Mouse (Mus musculus) midbrain, embryonic 16.5 days (tissue): Measurements from ENCODE around the gene Ube2h. TPM values are rescaled to one million over a fixed set of nuclear protein-coding genes. Genes with fewer than 3 reads are reported as not detected.
"Not testable (repeated sequence)": the region's sequence is repeated elsewhere in the genome, so short reads cannot be mapped to it uniquely, and the experiment has no call there.

Experiments used
- ATAC-seq: fragments of 200-750 bp; cut with Nextera tagmentation; 2 replicates; pipeline ENCODE4 v1.8.0; 2017; ENCODE audit warnings: moderate TSS enrichment
- H3K27ac ChIP-seq: fragments of 300-500 bp; sonication (generic); 2 replicates; pipeline ENCODE4 v1.5.1; 2014; ENCODE audit warnings: mild to moderate bottlenecking, low read length, mixed read lengths
- H3K27me3 ChIP-seq: fragments of 300-500 bp; sonication (generic); 2 replicates; pipeline ENCODE4 v1.6.1; 2014; ENCODE audit warnings: low read depth, low read length, mixed read lengths; ENCODE audit not compliant: control insufficient read depth, insufficient read depth
- H3K36me3 ChIP-seq: fragments of 300-500 bp; sonication (generic); 2 replicates; pipeline ENCODE4 v1.6.1; 2014; ENCODE audit warnings: mild to moderate bottlenecking, low read length, moderate library complexity, mixed read lengths; ENCODE audit not compliant: control insufficient read depth, insufficient read depth
- H3K4me1 ChIP-seq: fragments of 300-500 bp; sonication (generic); 2 replicates; pipeline ENCODE4 v1.6.1; 2014; ENCODE audit warnings: mild to moderate bottlenecking, low read length, mixed read lengths; ENCODE audit not compliant: control insufficient read depth, insufficient read depth
- H3K4me2 ChIP-seq: fragments of 300-500 bp; sonication (generic); 2 replicates; pipeline ENCODE4 v1.6.1; 2014; ENCODE audit warnings: mild to moderate bottlenecking, low read length, mixed read lengths
- H3K4me3 ChIP-seq: fragments of 300-500 bp; sonication (generic); 2 replicates; pipeline ENCODE4 v1.5.1; 2014; ENCODE audit warnings: low read depth, mild to moderate bottlenecking, low read length, moderate library complexity, mixed read lengths
- H3K9ac ChIP-seq: fragments of 300-500 bp; sonication (generic); 2 replicates; pipeline ENCODE4 v1.6.1; 2014; ENCODE audit warnings: low read depth, low read length, mixed read lengths
- H3K9me3 ChIP-seq: fragments of 300-500 bp; sonication (generic); replicated peaks from 2 replicates; pipeline ENCODE4 v1.6.1; 2014; ENCODE audit warnings: mild to moderate bottlenecking, low read length, mixed read lengths; ENCODE audit not compliant: control insufficient read depth, poor library complexity, severe bottlenecking
- WGBS: fragments of 180-500 bp; shearing (Covaris S2); extraction: QIAGEN DNeasy Blood & Tissue Kit; methylation state at CpG from one replicate; pipeline ENCODE4 v1.1.7; 2014; 5-methylcytosine and 5-hydroxymethylcytosine counted together
- polyA plus RNA-seq: library from polyadenylated mRNA; unstranded; fragments of >200 nt; fragmentation: Nextera tagmentation; extraction: Ambion mirVana; gene quantifications from 2 replicates; pipeline ENCODE4 v1.2.1, GENCODE M21; 2015

Ube2h gene
- polyA plus RNA-seq, 1 experiment from 2014 or later, result 57.0 TPM

GRCm38 (mm10) chr6:30208844-30209243 is 95.5 kb downstream of the Ube2h start:
- H3K27ac ChIP-seq, result no peak overlapping the region
- H3K9ac ChIP-seq, result no peak overlapping the region
- no peaks in the 10 kb centered on the region for H3K4me1 ChIP-seq
- H3K27me3 ChIP-seq, result no peaks in the 10 kb centered on the region
- no peak overlapping the region for H3K4me3 ChIP-seq
- no peaks in the 10 kb centered on the region for H3K36me3 ChIP-seq
- H3K4me2 ChIP-seq, result no peak overlapping the region
- 26% methylated on average over 4 of the region's 4 CpGs for WGBS
- no peak for ATAC-seq
- H3K9me3 ChIP-seq, result no peaks in the 10 kb centered on the region

- Histone ChIP-seq H3K36me3 (no peaks in the 10 kb centered on the region), H3K4me3 (peak overlapping the region; percentile 29), H3K9ac (peak overlapping the region; percentile 39; the same call in 1 of the 2 replicates), H3K4me2 (peak overlapping the region; percentile 56), H3K4me1 (no peaks in the 10 kb centered on the region), H3K9me3 (no peaks in the 10 kb centered on the region), H3K27me3 (no peaks in the 10 kb centered on the region), H3K27ac (no peak overlapping the region)
- 6% methylated on average over 25 of the region's 30 CpGs for WGBS
- peak; percentile 75 for ATAC-seq
Measured at GRCm38 (mm10) chr6:30205587-30206202, 98.6 kb downstream of the Ube2h start.

GRCm38 (mm10) chr6:30205180-30205538 is 99.2 kb downstream of the Ube2h start:
- H3K9me3 ChIP-seq, H3K4me3 ChIP-seq, H3K4me2 ChIP-seq, H3K9ac ChIP-seq, H3K27ac ChIP-seq, H3K27me3 ChIP-seq, H3K4me1 ChIP-seq, ATAC-seq, H3K36me3 ChIP-seq: not testable (repeated sequence)
- WGBS, result 88% methylated on average over 5 of the region's 6 CpGs

- Histone ChIP-seq H3K9ac (no peak overlapping the region), H3K4me2 (no peak overlapping the region)
- no peak for ATAC-seq
Measured at GRCm38 (mm10) chr6:30204383-30205179, 99.8 kb downstream of the Ube2h start.

GRCm38 (mm10) chr6:30196143-30196542 is 108.2 kb downstream of the Ube2h start:
- H3K27ac ChIP-seq, result no peak overlapping the region
- no peak overlapping the region for H3K4me2 ChIP-seq
- H3K4me3 ChIP-seq, result no peak overlapping the region
- no peaks in the 10 kb centered on the region for H3K36me3 ChIP-seq
- H3K9ac ChIP-seq, result no peak overlapping the region
- 78% methylated on average over 8 of the region's 8 CpGs for WGBS
- H3K4me1 ChIP-seq, result no peaks in the 10 kb centered on the region
- no peaks in the 10 kb centered on the region for H3K9me3 ChIP-seq
- H3K27me3 ChIP-seq, result no peaks in the 10 kb centered on the region
- no peak for ATAC-seq

More at GRCm38 (mm10) chr6:30204383-30205179, 99.8 kb downstream of the Ube2h start:
- WGBS, result 42% methylated on average over 20 of the region's 20 CpGs
- no peaks in the 10 kb centered on the region for H3K9me3 ChIP-seq
- H3K4me3 ChIP-seq, result no peak overlapping the region
- H3K27me3 ChIP-seq, result no peaks in the 10 kb centered on the region
- H3K36me3 ChIP-seq, result no peaks in the 10 kb centered on the region
- H3K4me1 ChIP-seq, result no peaks in the 10 kb centered on the region
- H3K27ac ChIP-seq, result no peak overlapping the region

GRCm38 (mm10) chr6:30195656-30196055 is 108.7 kb downstream of the Ube2h start:
- no peak overlapping the region for H3K9ac ChIP-seq
- no peaks in the 10 kb centered on the region for H3K27me3 ChIP-seq
- no peaks in the 10 kb centered on the region for H3K9me3 ChIP-seq
- 85% methylated on average over 11 of the region's 11 CpGs for WGBS
- H3K4me2 ChIP-seq, result no peak overlapping the region
- H3K36me3 ChIP-seq, result no peaks in the 10 kb centered on the region
- H3K27ac ChIP-seq, result no peak overlapping the region
- no peak overlapping the region for H3K4me3 ChIP-seq
- ATAC-seq, result no peak
- no peaks in the 10 kb centered on the region for H3K4me1 ChIP-seq

- H3K4me1 ChIP-seq, result no peaks in the 10 kb centered on the region
- 0 out of 2 replicates have a peak, but pooled peaks cover 4% of the 10 kb centered on the region for H3K9me3 ChIP-seq
- no peak for ATAC-seq
- no peak overlapping the region for H3K4me2 ChIP-seq
- H3K27me3 ChIP-seq, result peaks cover 31% of the 10 kb centered on the region
- H3K36me3 ChIP-seq, result no peaks in the 10 kb centered on the region
- no peak overlapping the region for H3K27ac ChIP-seq
- WGBS, result 87% methylated on average over 4 of the region's 4 CpGs
- no peak overlapping the region for H3K9ac ChIP-seq
- no peak overlapping the region for H3K4me3 ChIP-seq
Measured at GRCm38 (mm10) chr6:30183624-30184023, 120.7 kb downstream of the Ube2h start.

- Histone ChIP-seq H3K9me3 (0 out of 2 replicates have a peak, but pooled peaks cover 4% of the 10 kb centered on the region), H3K4me1 (no peaks in the 10 kb centered on the region), H3K36me3 (no peaks in the 10 kb centered on the region), H3K9ac (no peak overlapping the region), H3K27me3 (peaks cover 35% of the 10 kb centered on the region), H3K4me3 (no peak overlapping the region), H3K4me2 (no peak overlapping the region), H3K27ac (no peak overlapping the region)
- WGBS, result 71% methylated on average over 6 of the region's 6 CpGs
- no peak for ATAC-seq
Measured at GRCm38 (mm10) chr6:30182038-30182437, 122.3 kb downstream of the Ube2h start.

GRCm38 (mm10) chr6:30180321-30180720 is 124.0 kb downstream of the Ube2h start:
- Histone ChIP-seq H3K9me3 (0 out of 2 replicates have a peak, but pooled peaks cover 4% of the 10 kb centered on the region), H3K36me3 (no peaks in the 10 kb centered on the region), H3K4me1 (peaks cover 5% of the 10 kb centered on the region; the same call in 1 of the 2 replicates), H3K4me2 (no peak overlapping the region), H3K4me3 (no peak overlapping the region), H3K27me3 (peaks cover 44% of the 10 kb centered on the region), H3K27ac (no peak overlapping the region), H3K9ac (no peak overlapping the region)
- no peak for ATAC-seq
- 34% methylated on average over 2 of the region's 2 CpGs for WGBS
